Mouse (Mus musculus) myocyte (in vitro differentiated cells): ENCODE results near the gene Rnf141.

Experiments
- MYOD1 ChIP-seq, 3 experiments: IDR thresholded peaks; one replicate each; pipeline ENCODE4 v1.6.1; 2011; ENCODE audit warnings: control low read depth in 2 of 3, low read depth in 2 of 3, mild to moderate bottlenecking in 2 of 3, moderate library complexity in 1 of 3; ENCODE audit not compliant: insufficient read length in 2 of 3, control insufficient read depth in 1 of 3
- POLR2A ChIP-seq: IDR thresholded peaks from one replicate; pipeline ENCODE4 v1.6.1; 2011; ENCODE audit warnings: low read depth, mild to moderate bottlenecking, control low read depth, moderate library complexity; ENCODE audit not compliant: insufficient read length
- POLR2AphosphoS2 ChIP-seq: IDR thresholded peaks from one replicate; pipeline ENCODE4 v1.6.1; 2011; ENCODE audit warnings: low read depth, control low read depth; ENCODE audit not compliant: insufficient read length

DNA sequence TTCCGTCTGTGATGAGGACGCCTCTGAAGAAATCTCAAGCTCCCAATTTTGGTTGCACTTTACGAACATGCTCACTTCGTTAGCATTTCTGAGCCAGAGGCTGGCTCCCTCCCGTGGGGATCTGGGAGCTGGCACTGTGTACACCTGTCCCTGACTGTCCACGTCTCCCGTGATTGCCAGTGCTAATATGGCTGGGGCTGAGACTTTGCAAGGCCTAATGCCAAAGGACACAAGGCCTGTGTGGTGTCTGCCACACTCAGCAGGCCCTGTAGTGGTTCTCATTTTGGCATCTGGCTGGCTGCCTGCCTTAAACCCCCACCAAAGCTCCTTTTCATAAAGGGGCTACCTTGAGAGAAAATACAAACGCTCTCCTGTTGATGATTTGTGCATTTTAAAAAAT, 33.3 kb downstream of the Rnf141 start:
- no peak for TF ChIP-seq POLR2A
- TF ChIP-seq MYOD1 (IDR thresholded peaks at IDR 0.05; ENCODE audit: control insufficient read depth in 1 of 3, insufficient read length in 2 of 3, low read depth in 2 of 3), result peak in 2 of 3 experiments; percentile 39 to 51
- no peak for TF ChIP-seq POLR2AphosphoS2
